Comparison of ENCODE assay signal across 8 mouse cellular contexts in the genomic region with DNA sequence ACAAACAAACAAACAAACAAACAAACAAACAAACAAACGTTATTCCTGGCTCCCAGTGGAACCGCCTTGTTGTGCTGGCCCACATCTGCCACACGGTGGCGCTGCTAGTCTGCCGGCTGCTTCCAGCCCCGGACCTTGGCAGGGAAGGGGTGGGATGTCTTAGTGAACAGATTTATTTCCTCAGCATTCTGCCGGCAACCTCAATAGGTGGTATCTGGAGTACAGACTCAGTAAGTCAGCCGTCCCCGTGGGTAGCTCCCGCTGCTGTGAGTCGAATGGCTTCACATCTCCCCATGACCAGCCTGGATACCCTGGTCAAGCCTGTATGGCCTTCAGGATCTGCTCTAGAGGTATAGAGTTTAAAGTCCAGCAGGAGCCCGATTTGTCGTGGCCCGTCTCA. TPM values are rescaled to one million over a fixed set of nuclear protein-coding genes. Genes with fewer than 3 reads are reported as not detected.
DNase-seq lines count a peak whose midpoint lies in the region; ATAC-seq lines count a peak whose summit lies in the region.
"Had no signal": no experiment of that assay in that cellular context is flagged by ENCODE, and none has a peak within 500 bp of the region (broad histone marks: within the 10 kb centered on the region; RNA-seq: fewer than 3 reads in every experiment).

No protein-coding gene starts in this region.

- 8% methylated on average over 14 of the region's 14 CpGs for WGBS in hindbrain, embryonic 16.5 days

- ATAC-seq in hindbrain, embryonic 16.5 days, result peak; percentile 77
- ATAC-seq in megakaryocyte progenitor cell, adult 5-6 weeks (replicated peaks; ENCODE audit: poor library complexity), result peak; percentile 66

- no peaks in the 10 kb centered on the region for H3K36me3 ChIP-seq in hindbrain, embryonic 16.5 days (ENCODE audit: control insufficient read depth, insufficient read depth, low read length)

- no peaks in the 10 kb centered on the region for H3K9me3 ChIP-seq in hindbrain, embryonic 16.5 days (ENCODE audit: control insufficient read depth, low read length)

- peak overlapping the region; percentile 63 for H3K4me2 ChIP-seq in hindbrain, embryonic 16.5 days (ENCODE audit: low read length)

- intact Hi-C loops in left cerebral cortex, postnatal 10 days (cut with DNase I), result loop anchor here (2.0 to 10.0 kb wide), 5 partner anchors 80 to 460 kb away; no protein-coding TSS in a partner anchor

- H3K9ac ChIP-seq in hindbrain, embryonic 16.5 days (ENCODE audit: low read depth, low read length), result peak overlapping the region; percentile 23; the same call in 1 of the 2 replicates

- peak; percentile 85 for DNase-seq in ZHBTc4 (ENCODE audit: low read depth, low spot score)
- DNase-seq in cerebellum, adult 9-11 months, result peak; percentile 81
- peak; percentile 55 to 70 for DNase-seq in frontal cortex, postnatal 36 days (ENCODE audit: low spot score in 2 of 2)
- peak; percentile 68 to 80 for DNase-seq in left cerebral cortex, postnatal 10 days (ENCODE audit: extremely low spot score in 1 of 2, low spot score in 2 of 2)
- peak; percentile 52 for DNase-seq in skeletal muscle tissue, adult 2 months (ENCODE audit: low read depth, low spot score)

- peaks cover 7% of the 10 kb centered on the region for H3K4me1 ChIP-seq in hindbrain, embryonic 16.5 days (ENCODE audit: control insufficient read depth, insufficient read depth, low read depth, low read length)

- H3K27ac ChIP-seq in hindbrain, embryonic 16.5 days (ENCODE audit: low read depth, low read length), result no peak overlapping the region

- peak overlapping the region; percentile 24 for H3K4me3 ChIP-seq in hindbrain, embryonic 16.5 days (ENCODE audit: low read length)
- H3K4me3 ChIP-seq: myocyte had no signal

- H3K27me3 ChIP-seq in hindbrain, embryonic 16.5 days (replicated peaks; ENCODE audit: control insufficient read depth, insufficient read depth, low read length), result no peaks in the 10 kb centered on the region; the same call in 1 of the 2 replicates

RNA-seq across cellular contexts. Expression of gene Dab2ip, which starts 13.3 kb away (rescaled TPM):
- 27.6 and 33.9 TPM in 2 replicates for polyA plus RNA-seq in hindbrain, embryonic 16.5 days (2015; fragmentation: Nextera tagmentation; extraction: Ambion mirVana)
- total RNA-seq in left cerebral cortex, postnatal 10 days (2021), result 100 to 1,000 TPM; 125 to 138 TPM
- 3.9 and 4.0 TPM in 2 replicates for total RNA-seq in megakaryocyte progenitor cell, adult 5-6 weeks (2015)
- 3.0 and 4.1 TPM in 2 replicates for total RNA-seq in megakaryocyte progenitor cell, adult 5-6 weeks (2017)

Comparison
In these comparisons a context has a peak if more than half of its experiments do, and no peak if none do; other contexts are left out.
1. RNA of gene Dab2ip, which starts 13.3 kb away (total RNA-seq): 125 to 138 TPM in left cerebral cortex, postnatal 10 days; 3.0 to 4.1 TPM in megakaryocyte progenitor cell, adult 5-6 weeks; every median in the first group is over 10 times any median in the second.
2. Peak in every context shown above with its lines, with median percentiles within 50 percentile points of each other: DNase-seq.